Mouse (Mus musculus): ENCODE data around the gene Nmt2. TPM values are rescaled to one million over a fixed set of nuclear protein-coding genes. Genes with fewer than 3 reads are reported as not detected.

Nmt2 gene
- polyA plus RNA-seq (2012; rRNA removed), result 0.91 and 1.2 TPM in 2 replicates

DNA sequence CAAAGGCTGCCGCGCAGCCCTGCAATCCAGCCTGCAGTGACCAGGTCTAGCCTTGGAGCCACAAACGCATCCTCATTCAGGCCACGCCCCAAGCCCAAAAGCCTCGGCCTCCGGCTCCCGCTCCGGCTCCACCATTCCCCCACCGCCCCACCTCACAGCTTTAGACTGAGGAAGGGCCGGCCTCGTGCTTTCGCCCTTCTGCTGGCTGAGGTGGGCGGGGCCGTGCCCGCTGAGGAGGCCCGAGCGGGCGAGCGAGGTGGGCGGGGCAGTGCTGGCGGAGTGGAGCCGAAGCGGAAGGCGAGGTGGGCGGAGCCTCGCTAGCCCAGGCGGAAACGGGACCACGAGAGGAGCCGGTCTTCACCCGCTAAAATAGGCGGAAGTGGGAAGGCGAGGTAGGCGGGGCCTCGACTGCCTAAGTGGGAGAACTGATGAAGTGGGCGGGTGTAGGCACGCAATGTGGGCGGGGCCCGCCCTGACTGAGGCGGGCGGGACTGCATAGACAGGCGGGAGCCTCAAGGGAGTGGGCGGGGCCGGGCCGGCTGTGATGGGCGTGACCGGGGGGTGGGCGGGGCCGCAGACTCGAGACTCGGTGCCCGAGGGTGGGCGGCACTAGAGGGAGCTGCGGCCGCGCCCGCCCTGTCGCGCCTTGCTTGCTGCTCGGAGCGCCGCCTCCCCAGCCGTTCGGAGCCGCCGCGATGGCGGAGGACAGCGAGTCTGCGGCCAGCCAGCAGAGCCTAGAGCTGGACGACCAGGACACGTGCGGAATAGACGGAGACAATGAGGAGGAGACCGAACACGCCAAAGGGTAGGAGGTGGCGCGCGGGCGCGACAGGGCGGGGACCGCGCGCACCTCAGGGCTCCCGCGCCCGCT is at the start of gene Nmt2:
Nmt2 (plus strand) TSS at position 611 of the 871 bp plus-strand sequence.
- H3K4me3 ChIP-seq (ENCODE audit: low read depth, low read length), result peak within 1 kb of the TSS; percentile 80
- no peak for TF ChIP-seq CTCF (IDR thresholded peaks at IDR 0.05; ENCODE audit: extremely low read depth, insufficient read length, insufficient replicate concordance, low read depth, low read length)
- TF ChIP-seq POLR2A (IDR thresholded peaks at IDR 0.05; ENCODE audit: low read depth, low read length), result peak; percentile 68; the same call in 1 of the 2 replicates
- peak within 1 kb of the TSS; percentile 14; the same call in 1 of the 2 replicates for H3K27ac ChIP-seq (ENCODE audit: insufficient read depth, low read depth, low read length)
- no peaks in the 10 kb centered on the region for H3K4me1 ChIP-seq (ENCODE audit: control insufficient read depth, insufficient read depth, insufficient read length, low read length)
- H3K27me3 ChIP-seq (ENCODE audit: control insufficient read depth, insufficient read depth, low read length), result no peaks in the 10 kb centered on the region
- H3K36me3 ChIP-seq (ENCODE audit: control insufficient read depth, insufficient read depth, low read length), result no peaks in the 10 kb centered on the region
- WGBS, result under 1% methylated on average over 86 of the region's 88 CpGs

DNA sequence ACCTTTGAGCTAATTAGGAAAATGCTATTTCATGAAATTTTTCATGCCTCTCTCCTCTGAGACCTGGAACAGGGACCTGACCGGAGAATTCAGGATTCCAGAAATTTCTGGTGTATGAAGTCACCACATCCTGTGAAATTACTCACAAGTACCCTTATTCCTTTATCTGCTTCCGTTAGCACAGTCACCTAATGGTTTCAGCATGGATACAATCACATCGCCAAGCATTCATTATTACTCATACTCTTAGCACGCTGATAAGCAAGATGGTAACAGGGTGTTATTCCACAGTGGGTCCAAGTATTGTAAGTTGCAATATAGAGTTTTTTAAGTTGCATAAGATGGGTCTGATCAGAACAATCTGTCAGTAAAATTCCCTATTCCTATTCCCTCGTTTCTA is 44.8 kb upstream of the Nmt2 start:
- Histone ChIP-seq H3K4me1 (ENCODE audit: control insufficient read depth, insufficient read depth, insufficient read length, low read length) (no peaks in the 10 kb centered on the region), H3K27me3 (ENCODE audit: control insufficient read depth, insufficient read depth, low read length) (no peaks in the 10 kb centered on the region), H3K4me3 (ENCODE audit: low read depth, low read length) (no peak overlapping the region), H3K36me3 (ENCODE audit: control insufficient read depth, insufficient read depth, low read length) (no peaks in the 10 kb centered on the region), H3K27ac (ENCODE audit: insufficient read depth, low read depth, low read length) (no peak overlapping the region)
- WGBS, result 49% methylated on average over 5 of the region's 5 CpGs
- TF ChIP-seq POLR2A (IDR thresholded peaks at IDR 0.05; ENCODE audit: low read depth, low read length) (no peak), CTCF (IDR thresholded peaks at IDR 0.05; ENCODE audit: extremely low read depth, insufficient read length, insufficient replicate concordance, low read depth, low read length) (no peak)

DNA sequence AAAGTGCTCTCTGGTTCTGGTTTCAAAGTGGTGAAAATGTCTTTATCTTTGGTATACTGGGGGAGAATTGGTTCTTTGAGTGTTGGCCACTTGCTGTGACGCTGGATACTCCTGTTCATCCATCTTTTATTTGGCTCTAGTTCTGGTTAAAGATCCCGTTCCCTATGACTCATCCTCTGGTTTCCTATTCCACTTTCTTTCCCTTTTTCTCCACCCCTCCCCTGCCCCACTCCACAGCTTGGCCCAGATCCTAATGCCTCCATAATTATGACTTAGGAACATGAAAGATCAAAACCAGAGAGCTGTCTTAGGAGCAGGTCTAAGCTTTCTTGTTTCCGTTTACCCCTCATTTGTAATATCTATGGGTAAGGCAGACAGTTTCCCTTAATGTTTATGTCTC is 39.8 kb upstream of the Nmt2 start:
- TF ChIP-seq POLR2A (IDR thresholded peaks at IDR 0.05; ENCODE audit: low read depth, low read length) (no peak), CTCF (IDR thresholded peaks at IDR 0.05; ENCODE audit: extremely low read depth, insufficient read length, insufficient replicate concordance, low read depth, low read length) (no peak)
- Histone ChIP-seq H3K36me3 (ENCODE audit: control insufficient read depth, insufficient read depth, low read length) (no peaks in the 10 kb centered on the region), H3K4me3 (ENCODE audit: low read depth, low read length) (no peak overlapping the region), H3K27me3 (ENCODE audit: control insufficient read depth, insufficient read depth, low read length) (no peaks in the 10 kb centered on the region), H3K4me1 (ENCODE audit: control insufficient read depth, insufficient read depth, insufficient read length, low read length) (no peaks in the 10 kb centered on the region), H3K27ac (ENCODE audit: insufficient read depth, low read depth, low read length) (no peak overlapping the region)
- WGBS, result 40% methylated on average over 3 of the region's 3 CpGs

DNA sequence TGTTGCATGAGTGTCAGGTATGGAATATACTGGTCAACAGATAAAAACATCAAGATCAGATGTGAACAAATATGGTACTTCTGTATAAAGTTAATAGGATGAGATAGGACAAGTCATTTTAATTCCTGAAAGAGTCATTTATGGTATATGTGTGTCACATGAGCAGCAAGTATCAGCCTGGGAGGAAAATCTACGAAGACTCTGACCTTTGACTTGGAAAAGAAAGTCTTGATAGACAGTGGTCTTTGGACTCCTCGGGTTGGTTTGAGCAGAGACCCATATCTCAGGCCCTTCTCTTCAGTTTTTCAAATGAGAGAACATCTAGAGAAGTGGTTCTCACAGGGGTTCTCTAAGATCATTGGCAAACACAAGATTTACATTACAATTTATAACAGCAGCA is 32.7 kb upstream of the Nmt2 start:
- 35% methylated on average over 2 of the region's 2 CpGs for WGBS
- TF ChIP-seq CTCF (IDR thresholded peaks at IDR 0.05; ENCODE audit: extremely low read depth, insufficient read length, insufficient replicate concordance, low read depth, low read length) (no peak), POLR2A (IDR thresholded peaks at IDR 0.05; ENCODE audit: low read depth, low read length) (no peak)
- H3K27ac ChIP-seq (ENCODE audit: insufficient read depth, low read depth, low read length), result no peak overlapping the region
- H3K36me3 ChIP-seq (ENCODE audit: control insufficient read depth, insufficient read depth, low read length), result no peaks in the 10 kb centered on the region
- H3K4me3 ChIP-seq (ENCODE audit: low read depth, low read length), result no peak overlapping the region
- no peaks in the 10 kb centered on the region for H3K4me1 ChIP-seq (ENCODE audit: control insufficient read depth, insufficient read depth, insufficient read length, low read length)
- no peaks in the 10 kb centered on the region for H3K27me3 ChIP-seq (ENCODE audit: control insufficient read depth, insufficient read depth, low read length)

DNA sequence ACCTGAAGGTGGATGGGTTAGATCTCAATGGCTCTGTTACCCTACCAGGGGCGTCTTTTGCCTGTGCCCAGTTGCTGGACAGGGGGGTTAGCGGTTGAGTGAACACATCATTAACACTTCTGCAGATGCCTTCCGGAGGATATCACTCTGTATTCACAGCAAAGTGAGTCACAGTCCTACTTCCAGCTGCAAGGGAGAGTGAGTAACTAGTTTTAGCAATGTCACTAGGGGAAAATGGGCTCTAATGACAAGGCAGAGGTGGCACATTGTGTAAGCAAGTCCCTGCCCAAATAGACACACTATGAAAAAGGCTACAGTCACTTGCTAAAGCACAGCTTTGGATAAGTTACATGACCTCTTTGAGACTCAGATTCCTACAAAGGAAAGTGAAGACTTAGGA is 17.5 kb upstream of the Nmt2 start:
- no peak overlapping the region for H3K4me3 ChIP-seq (ENCODE audit: low read depth, low read length)
- no peak for TF ChIP-seq POLR2A (IDR thresholded peaks at IDR 0.05; ENCODE audit: low read depth, low read length)
- TF ChIP-seq CTCF (IDR thresholded peaks at IDR 0.05; ENCODE audit: extremely low read depth, insufficient read length, insufficient replicate concordance, low read depth, low read length), result no peak
- H3K4me1 ChIP-seq (ENCODE audit: control insufficient read depth, insufficient read depth, insufficient read length, low read length), result no peaks in the 10 kb centered on the region
- no peak overlapping the region for H3K27ac ChIP-seq (ENCODE audit: insufficient read depth, low read depth, low read length)
- no peaks in the 10 kb centered on the region for H3K27me3 ChIP-seq (ENCODE audit: control insufficient read depth, insufficient read depth, low read length)
- H3K36me3 ChIP-seq (ENCODE audit: control insufficient read depth, insufficient read depth, low read length), result no peaks in the 10 kb centered on the region
- WGBS, result 90% methylated on average over 3 of the region's 3 CpGs

DNA sequence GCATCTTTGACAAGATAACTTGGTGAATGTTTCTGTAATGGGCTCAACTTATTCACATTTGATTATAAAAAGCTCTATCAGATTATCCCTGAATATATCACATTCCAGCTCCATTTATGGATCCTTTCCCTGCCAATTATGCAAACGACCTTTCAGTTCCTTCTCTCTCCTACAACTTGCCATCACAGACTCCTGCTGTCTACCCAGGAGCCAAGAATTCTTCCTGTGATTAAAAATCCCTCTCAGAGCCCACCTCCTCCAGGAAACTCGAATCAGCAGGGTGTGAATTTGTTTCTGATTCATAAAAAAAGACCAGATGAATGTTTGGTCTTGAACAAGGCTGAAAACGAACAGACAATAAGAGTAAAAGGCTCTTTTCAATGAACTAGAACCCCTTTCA is 16.1 kb upstream of the Nmt2 start:
- WGBS, result 27% methylated on average over 3 of the region's 3 CpGs
- H3K27ac ChIP-seq (ENCODE audit: insufficient read depth, low read depth, low read length), result no peak overlapping the region
- H3K4me1 ChIP-seq (ENCODE audit: control insufficient read depth, insufficient read depth, insufficient read length, low read length), result no peaks in the 10 kb centered on the region
- H3K27me3 ChIP-seq (ENCODE audit: control insufficient read depth, insufficient read depth, low read length), result no peaks in the 10 kb centered on the region
- TF ChIP-seq CTCF (IDR thresholded peaks at IDR 0.05; ENCODE audit: extremely low read depth, insufficient read length, insufficient replicate concordance, low read depth, low read length) (no peak), POLR2A (IDR thresholded peaks at IDR 0.05; ENCODE audit: low read depth, low read length) (no peak)
- H3K36me3 ChIP-seq (ENCODE audit: control insufficient read depth, insufficient read depth, low read length), result no peaks in the 10 kb centered on the region
- H3K4me3 ChIP-seq (ENCODE audit: low read depth, low read length), result no peak overlapping the region

DNA sequence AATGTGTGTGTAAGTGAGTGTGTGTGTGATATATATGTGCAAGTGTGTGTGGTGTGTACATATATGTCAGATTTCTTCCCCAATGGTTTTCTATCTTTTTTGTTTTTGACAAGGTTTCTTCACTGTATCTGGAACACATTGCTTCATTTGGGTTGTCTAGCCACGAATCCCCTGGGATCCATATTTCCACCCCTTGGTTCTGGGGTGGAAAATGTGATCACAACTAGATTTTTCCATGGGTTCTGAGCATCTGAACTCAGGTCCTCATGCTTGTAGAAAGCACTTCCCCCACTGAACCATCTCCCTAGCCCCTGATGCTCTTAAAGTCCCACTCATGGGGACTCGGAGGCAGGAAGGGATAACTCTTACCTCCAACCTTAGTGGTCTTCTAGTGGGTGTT is 10.7 kb upstream of the Nmt2 start:
- 81% methylated on average over 2 of the region's 2 CpGs for WGBS
- TF ChIP-seq POLR2A (IDR thresholded peaks at IDR 0.05; ENCODE audit: low read depth, low read length) (no peak), CTCF (IDR thresholded peaks at IDR 0.05; ENCODE audit: extremely low read depth, insufficient read length, insufficient replicate concordance, low read depth, low read length) (no peak)
- no peak overlapping the region for H3K27ac ChIP-seq (ENCODE audit: insufficient read depth, low read depth, low read length)

More for the DNA sequence above, 10.7 kb upstream of the Nmt2 start:
- Histone ChIP-seq H3K36me3 (ENCODE audit: control insufficient read depth, insufficient read depth, low read length) (no peaks in the 10 kb centered on the region), H3K4me1 (ENCODE audit: control insufficient read depth, insufficient read depth, insufficient read length, low read length) (no peaks in the 10 kb centered on the region), H3K27me3 (ENCODE audit: control insufficient read depth, insufficient read depth, low read length) (no peaks in the 10 kb centered on the region), H3K4me3 (ENCODE audit: low read depth, low read length) (no peak overlapping the region)

Data from small intestine, adult 2 months (tissue).